Mouse (Mus musculus): ENCODE data around the gene Itln1. TPM values are rescaled to one million over a fixed set of nuclear protein-coding genes. Genes with fewer than 3 reads are reported as not detected.

The Itln1 gene
- not detected for total RNA-seq (2021)
- long read RNA-seq, experiment 1: 0 reads
- long read RNA-seq, experiment 2: 0 reads

GRCm38 (mm10) chr1:171535194-171535593, at the start of gene Itln1:
Gene Itln1 (minus strand): TSS chr1:171535294.
- intact Hi-C loops (cut with DNase I; ENCODE audit: low total_unique reads): no loop called here
- no peak for DNase-seq

DNA sequence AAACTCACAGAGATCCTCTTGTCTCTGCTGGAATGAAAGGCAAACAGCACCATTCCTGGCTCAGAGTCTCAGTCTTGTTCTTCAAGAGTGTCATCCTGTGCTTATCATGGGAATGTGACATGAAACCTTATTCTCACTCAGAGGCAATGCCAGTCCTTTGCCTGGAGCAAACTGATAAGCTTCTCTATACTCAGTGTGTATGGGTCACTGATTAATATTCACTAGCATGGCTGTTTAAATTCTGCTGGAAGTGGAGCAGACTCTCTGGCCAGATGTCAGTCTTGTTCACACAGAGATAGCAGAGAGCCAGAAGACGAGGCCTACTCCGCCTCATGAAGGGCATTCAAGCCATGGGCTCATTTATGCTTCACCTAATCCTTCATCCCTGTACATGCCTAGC, 49.5 kb upstream of the Itln1 start:
- no peak for DNase-seq
- intact Hi-C loops (cut with DNase I; ENCODE audit: low total_unique reads): no loop called here

DNA sequence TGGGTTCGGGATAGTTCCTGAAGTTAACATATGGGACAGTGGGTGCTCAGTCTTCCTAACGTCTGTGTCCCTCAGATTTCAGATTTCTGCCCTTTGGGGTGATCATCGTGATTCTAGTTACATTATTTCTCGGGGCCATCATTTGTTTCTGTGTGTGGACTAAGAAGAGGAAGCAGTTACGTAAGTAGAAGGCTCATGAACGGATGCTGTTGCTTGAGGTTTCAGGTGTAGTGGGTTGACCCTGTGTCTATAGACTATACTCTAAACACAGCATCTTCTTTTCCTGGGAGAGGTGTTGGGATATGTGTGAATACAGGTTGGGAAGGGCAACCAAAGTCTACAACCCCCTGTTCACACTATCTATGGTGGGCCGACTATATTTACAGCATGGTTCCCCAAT, 42.1 kb upstream of the Itln1 start:
- intact Hi-C loops (cut with DNase I; ENCODE audit: low total_unique reads): no loop called here
- no peak for DNase-seq

DNA sequence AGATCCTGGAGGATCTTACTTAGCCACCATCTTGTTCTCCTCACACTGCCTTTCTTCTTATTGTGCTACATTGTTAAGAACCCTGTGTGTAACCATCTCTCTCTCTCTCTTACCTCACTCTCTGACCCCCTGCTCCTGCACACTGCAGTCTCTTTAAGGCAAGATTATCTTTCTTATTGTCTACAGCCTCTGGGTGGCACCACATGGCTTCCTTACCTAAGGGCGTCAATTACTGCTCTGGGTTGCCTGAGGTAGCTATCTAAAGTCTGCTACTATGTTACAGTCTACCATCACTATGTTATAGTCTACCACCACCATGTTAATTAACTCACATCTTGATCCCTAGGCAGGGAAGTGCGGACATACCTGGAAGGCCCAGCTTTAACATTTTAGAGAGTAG, 33.3 kb upstream of the Itln1 start:
- no peak for DNase-seq
- intact Hi-C loops (cut with DNase I; ENCODE audit: low total_unique reads): loop anchor here (10.0 kb wide), 1 partner anchor 184 kb away; the partner anchor contains the start of gene Arhgap30

DNA sequence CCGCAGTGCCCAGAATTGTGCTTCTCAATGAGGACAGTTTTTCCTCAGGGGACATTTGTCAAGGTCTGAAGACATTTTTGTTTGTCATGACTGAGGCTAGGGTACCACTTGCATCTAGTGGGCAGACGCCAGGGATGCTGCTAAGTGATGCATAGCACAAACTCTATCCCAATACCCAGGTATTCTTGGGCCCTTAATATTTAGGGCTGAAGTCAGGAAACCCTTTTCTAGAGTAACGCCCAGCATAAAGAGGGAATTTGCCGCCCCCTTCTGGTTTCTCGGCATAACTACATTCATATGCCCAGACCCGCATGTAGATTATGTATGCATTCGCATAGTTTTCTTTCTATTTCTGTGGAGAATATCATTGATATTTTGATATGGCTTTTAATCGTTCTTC, 31.7 kb upstream of the Itln1 start:
- DNase-seq: peak; percentile 22
- intact Hi-C loops (cut with DNase I; ENCODE audit: low total_unique reads): loop anchor here (10.0 kb wide), 1 partner anchor 182 kb away; the partner anchor contains the start of gene Arhgap30

DNA sequence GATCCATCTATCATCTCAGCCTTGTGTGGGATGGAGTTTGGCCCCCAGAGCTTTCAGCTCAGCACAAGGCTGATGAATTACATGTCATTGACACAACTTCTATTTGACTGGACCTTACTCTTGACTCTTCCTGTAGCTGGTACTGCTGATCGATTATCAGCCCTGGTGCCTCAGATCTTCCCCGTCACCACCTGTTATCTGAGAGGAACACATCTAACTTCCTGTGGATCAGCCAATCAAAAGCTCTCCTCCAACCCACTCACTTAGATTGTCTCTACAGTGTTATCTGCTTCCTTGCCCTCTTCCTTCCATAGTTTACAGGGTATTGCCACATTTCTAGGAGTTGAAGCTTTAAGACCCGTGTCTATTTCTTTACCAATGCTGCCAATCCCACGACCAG, 30.8 kb upstream of the Itln1 start:
- intact Hi-C loops (cut with DNase I; ENCODE audit: low total_unique reads): loop anchor here (10.0 kb wide), 1 partner anchor 181 kb away; the partner anchor contains the start of gene Arhgap30

DNA sequence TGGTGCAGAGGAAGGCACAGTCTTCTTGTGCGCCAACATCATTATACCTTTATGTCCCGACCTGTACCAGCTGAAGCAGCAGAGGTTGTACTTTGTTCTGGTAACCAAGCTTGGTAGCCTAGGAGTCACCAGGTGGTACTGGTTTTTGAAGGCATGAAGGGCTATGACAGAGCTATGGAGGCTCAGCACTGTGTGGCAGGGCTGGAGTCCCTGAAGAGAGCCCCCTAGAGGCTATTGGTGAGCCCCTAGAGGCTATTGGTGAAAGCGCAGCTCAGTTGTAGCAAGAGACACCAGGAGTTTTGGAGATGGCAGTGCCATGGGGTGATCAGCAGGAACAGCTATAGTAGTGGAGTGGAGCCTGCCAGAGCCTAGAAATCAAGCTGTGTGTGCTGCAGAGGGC, 29.2 kb upstream of the Itln1 start:
- no peak for DNase-seq
- intact Hi-C loops (cut with DNase I; ENCODE audit: low total_unique reads): loop anchor here (5.0 to 10.0 kb wide), 2 partner anchors 52 to 179 kb away; partner anchors contain the start of gene Arhgap30

More for the DNA sequence above, 30.8 kb upstream of the Itln1 start:
- DNase-seq: no peak

GRCm38 (mm10) chr1:171563042-171563441, 27.9 kb upstream of the Itln1 start:
- DNase-seq: no peak
- intact Hi-C loops (cut with DNase I; ENCODE audit: low total_unique reads): loop anchor here (5.0 to 10.0 kb wide), 2 partner anchors 51 to 178 kb away; partner anchors contain the start of gene Arhgap30

GRCm38 (mm10) chr1:171561639-171562225, 26.6 kb upstream of the Itln1 start:
- DNase-seq: no peak
- intact Hi-C loops (cut with DNase I; ENCODE audit: low total_unique reads): loop anchor here (5.0 to 10.0 kb wide), 2 partner anchors 49 to 177 kb away; partner anchors contain the start of gene Arhgap30

DNA sequence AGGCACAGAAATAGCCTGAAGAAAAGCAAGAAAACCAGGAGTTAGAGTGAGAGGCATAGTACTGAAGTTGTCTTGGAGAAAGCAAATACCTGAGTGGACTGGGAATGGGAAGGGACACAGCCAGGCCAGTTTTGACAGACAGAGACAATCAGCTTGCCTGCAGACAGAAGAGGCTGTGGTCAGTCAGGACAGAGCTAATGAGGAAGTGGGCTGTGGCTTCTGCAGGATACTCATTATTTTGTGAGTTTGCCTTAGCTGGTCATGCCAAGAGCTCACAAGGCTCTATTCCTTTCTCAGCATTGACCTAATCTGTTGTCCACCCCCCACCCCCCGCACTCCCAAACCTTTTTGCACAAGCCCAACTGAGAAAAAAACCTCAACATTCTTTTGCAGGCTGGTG, 26.1 kb upstream of the Itln1 start:
- intact Hi-C loops (cut with DNase I; ENCODE audit: low total_unique reads): loop anchor here (5.0 to 10.0 kb wide), 2 partner anchors 49 to 176 kb away; partner anchors contain the start of gene Arhgap30

GRCm38 (mm10) chr1:171560262-171560661, 25.2 kb upstream of the Itln1 start:
- intact Hi-C loops (cut with DNase I; ENCODE audit: low total_unique reads): loop anchor here (5.0 to 10.0 kb wide), 2 partner anchors 48 to 175 kb away; partner anchors contain the start of gene Arhgap30
- DNase-seq: no peak

More for the DNA sequence above, 26.1 kb upstream of the Itln1 start:
- DNase-seq: no peak

DNA sequence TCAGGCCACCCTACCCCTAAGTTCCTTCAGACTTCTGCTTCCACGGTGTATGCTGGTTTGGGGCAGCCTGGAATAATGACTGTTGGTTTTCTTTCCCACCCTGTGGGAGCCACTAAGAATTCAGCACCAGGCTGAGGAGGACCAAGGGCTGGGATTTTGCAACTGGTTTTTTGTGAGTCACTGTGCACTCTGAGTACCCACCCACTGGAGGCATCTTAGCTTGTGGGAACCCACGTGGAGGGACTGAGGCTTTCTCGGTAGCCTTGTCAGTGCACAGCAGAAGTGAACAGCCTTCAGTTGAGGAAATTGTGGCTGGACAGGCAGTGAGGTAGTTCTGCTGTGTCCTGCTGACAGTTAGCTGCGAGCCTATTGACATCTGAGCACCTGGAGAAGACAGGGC, 23.8 kb upstream of the Itln1 start, which contains the start of gene Cd244a:
Gene Cd244a, plus strand, starts transcription at position 296 of the 400 bp plus-strand sequence.
- intact Hi-C loops (cut with DNase I; ENCODE audit: low total_unique reads): no loop called here

DNA sequence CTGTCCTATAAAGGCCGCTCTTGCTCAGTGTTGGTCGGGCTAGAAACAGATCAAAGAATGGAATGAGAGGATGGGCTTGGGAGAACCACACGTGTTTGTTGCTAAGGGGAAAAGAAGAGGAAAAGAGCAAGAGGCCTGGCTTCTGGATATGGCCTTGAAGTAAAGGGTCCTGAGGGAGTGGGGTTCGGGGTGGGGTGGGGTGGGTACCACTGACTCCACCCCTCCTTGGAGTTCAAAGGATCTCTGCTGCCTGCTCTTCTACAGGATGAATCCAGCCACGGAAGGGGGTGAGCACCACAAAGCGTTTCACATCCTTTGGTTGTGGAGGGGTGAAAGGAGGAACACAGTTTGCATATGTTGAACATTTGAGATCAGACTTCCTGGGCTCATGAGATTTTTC, 23.3 kb upstream of the Itln1 start:
- intact Hi-C loops (cut with DNase I; ENCODE audit: low total_unique reads): no loop called here
- DNase-seq: no peak

More for the DNA sequence above, 23.8 kb upstream of the Itln1 start, which contains the start of gene Cd244a:
- DNase-seq: no peak

DNA sequence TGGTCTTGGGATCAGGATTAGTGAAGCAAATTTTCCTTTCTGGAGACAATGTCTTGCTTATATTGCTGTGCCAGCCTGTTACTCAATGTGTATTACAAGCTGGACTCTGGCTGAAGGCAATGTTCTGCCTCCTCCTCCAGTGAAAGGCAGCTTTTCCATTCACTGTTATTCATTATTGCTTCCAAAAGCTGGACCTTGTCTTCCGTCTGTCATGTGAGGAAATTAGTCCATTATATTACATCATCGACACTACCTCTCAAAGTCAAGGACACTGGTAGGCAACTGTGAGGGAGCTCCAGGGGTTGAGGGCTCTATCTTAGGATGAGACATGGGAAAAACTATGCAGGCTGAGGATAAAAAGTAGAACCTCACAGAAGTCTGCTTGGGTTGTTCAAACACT, 21.3 kb upstream of the Itln1 start:
- intact Hi-C loops (cut with DNase I; ENCODE audit: low total_unique reads): no loop called here
- DNase-seq: no peak

DNA sequence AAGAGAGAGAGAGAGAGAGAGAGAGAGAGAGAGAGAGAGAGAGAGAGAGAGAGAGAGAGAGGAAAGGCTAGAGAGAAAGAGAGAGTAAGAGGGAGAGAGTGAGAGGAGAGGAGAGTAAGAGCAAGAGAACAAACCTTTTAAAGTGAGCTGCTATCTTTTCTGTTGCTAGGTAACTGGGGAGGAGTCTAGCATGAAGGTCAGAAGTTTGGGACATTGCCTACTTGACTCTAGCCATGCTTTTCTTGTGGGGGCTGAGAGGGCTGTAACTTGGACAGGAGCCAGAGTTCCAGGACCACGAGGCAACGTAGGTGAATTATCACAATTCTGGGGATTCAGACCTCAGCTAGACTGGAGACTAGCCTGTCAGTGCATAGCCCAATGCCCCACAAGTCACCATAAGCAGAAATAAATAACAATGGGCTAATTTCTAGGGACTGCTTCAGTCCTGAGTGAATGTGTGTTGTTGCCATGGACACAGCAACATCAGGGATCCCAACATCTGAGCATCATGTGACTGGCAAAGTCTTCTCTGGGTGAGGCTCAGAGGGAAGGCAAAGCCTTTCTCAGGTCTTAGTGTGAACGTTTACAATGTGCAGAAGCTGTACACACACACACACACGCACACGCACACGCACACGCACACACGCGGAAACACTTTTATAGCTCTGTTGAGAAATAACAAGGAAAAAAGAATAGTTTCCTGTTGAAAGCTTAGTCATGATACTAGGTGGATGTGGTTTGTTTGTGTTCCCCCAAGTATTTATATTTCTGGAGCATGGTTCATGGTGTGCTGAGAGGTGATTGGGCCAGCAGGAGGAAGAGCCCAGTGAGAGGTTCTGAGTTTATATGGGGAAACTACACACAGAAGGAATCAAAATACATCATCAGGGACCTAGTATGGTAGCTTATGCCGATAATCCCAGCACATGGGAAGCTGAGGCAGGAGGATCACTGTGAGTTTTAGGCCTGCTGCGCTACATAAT, 18.6 kb upstream of the Itln1 start:
- intact Hi-C loops (cut with DNase I; ENCODE audit: low total_unique reads): no loop called here
- DNase-seq: no peak

GRCm38 (mm10) chr1:171552230-171552629, 17.1 kb upstream of the Itln1 start:
- DNase-seq: no peak
- intact Hi-C loops (cut with DNase I; ENCODE audit: low total_unique reads): no loop called here

DNA sequence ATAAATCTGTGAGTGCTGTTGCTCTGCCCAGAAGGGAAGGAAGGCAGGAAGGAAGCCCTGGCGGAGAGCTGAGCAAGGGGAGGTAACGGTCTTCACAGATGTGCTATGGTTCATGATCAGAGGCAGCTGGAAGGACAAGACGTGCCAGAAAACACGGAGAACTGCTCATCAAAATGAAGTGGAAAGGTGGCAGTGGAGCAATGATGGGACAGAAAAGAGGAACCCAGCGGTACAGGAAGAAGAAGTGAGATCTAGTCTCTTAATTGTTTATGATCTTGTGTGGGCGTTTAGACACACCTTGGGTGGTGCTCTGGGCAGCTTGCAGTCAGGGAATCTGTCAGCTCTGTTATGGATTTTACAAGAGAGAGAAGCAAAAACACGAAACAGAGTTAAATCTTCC, 16.2 kb upstream of the Itln1 start:
- DNase-seq: no peak
- intact Hi-C loops (cut with DNase I; ENCODE audit: low total_unique reads): no loop called here

- no peak for DNase-seq
- intact Hi-C loops (cut with DNase I; ENCODE audit: low total_unique reads): no loop called here
Measured at GRCm38 (mm10) chr1:171540694-171541093, 5.6 kb upstream of the Itln1 start.

DNA sequence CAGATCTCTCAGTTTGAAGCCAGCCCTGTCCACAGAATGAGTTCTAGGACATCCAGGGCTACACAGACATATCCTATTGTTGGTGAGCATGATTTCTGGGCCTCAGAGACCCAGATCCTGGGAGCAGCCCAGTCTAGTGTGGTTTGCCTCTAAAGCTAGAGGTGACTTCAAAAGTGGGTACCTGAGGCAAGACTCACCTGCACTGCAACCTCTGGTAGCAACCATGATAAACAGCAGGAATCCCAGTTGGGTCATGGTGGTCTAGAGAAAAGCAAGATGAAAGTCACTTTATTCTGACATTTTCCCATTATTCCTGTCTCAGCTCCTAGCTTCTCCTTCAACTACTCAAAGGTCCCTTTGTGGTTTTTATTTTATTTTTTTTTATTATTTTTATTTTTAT, 537 bp downstream of the Itln1 start:
- intact Hi-C loops (cut with DNase I; ENCODE audit: low total_unique reads): no loop called here
- no peak for DNase-seq

DNA sequence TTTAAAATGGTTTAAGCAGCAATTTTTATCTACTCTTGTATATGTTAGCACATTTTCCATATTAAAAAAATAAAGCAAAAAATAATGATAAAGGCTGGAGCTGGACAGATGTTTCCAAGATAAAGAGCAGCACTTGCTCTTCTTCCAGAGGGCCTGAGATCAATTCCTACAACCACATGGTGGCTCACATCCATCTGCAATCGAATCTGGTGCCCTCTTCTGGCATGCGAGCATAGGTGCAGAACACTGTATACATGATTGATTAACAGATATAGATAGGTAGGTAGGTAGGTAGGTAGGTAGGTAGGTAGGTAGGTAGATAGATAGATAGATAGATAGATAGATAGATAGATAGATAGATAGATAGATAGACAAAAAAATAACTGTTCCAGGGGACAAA, 2.3 kb downstream of the Itln1 start:
- no peak for DNase-seq
- intact Hi-C loops (cut with DNase I; ENCODE audit: low total_unique reads): no loop called here
